Mouse (Mus musculus) lung, embryonic 16.5 days (tissue): ENCODE results near the gene St7l. TPM values are rescaled to one million over a fixed set of nuclear protein-coding genes. Genes with fewer than 3 reads are reported as not detected.

Experiments used
- ATAC-seq: fragments of 200-750 bp; cut with Nextera tagmentation; 2 replicates; pipeline ENCODE4 v1.8.0; 2017; ENCODE audit warnings: low read depth, mild to moderate bottlenecking, moderate library complexity
- H3K27ac ChIP-seq: fragments of 300-500 bp; sonication (generic); 2 replicates; pipeline ENCODE4 v1.5.1; 2014; ENCODE audit warnings: mild to moderate bottlenecking, control low read depth, low read length
- H3K27me3 ChIP-seq: fragments of 300-500 bp; sonication (generic); 2 replicates; pipeline ENCODE4 v1.6.1; 2014; ENCODE audit warnings: low read depth, low read length, mixed read lengths; ENCODE audit not compliant: control insufficient read depth, insufficient read depth
- H3K36me3 ChIP-seq: fragments of 300-500 bp; sonication (generic); 2 replicates; pipeline ENCODE4 v1.6.1; 2014; ENCODE audit warnings: low read length; ENCODE audit not compliant: control insufficient read depth, insufficient read depth
- H3K4me1 ChIP-seq: fragments of 300-500 bp; sonication (generic); replicated peaks from 2 replicates; pipeline ENCODE4 v1.6.1; 2014; ENCODE audit warnings: low read length, mixed read lengths; ENCODE audit not compliant: control insufficient read depth, insufficient read depth
- H3K4me2 ChIP-seq: fragments of 300-500 bp; sonication (generic); 2 replicates; pipeline ENCODE4 v1.6.1; 2014; ENCODE audit warnings: low read depth, low read length, control low read depth
- H3K4me3 ChIP-seq: fragments of 300-500 bp; sonication (generic); 2 replicates; pipeline ENCODE4 v1.5.1; 2014; ENCODE audit warnings: mild to moderate bottlenecking, low read length, control low read depth
- H3K9ac ChIP-seq: fragments of 300-500 bp; sonication (generic); 2 replicates; pipeline ENCODE4 v1.6.1; 2014; ENCODE audit warnings: low read length, control low read depth
- H3K9me3 ChIP-seq: fragments of 300-500 bp; sonication (generic); 2 replicates; pipeline ENCODE4 v1.6.1; 2016; ENCODE audit warnings: low read length; ENCODE audit not compliant: control insufficient read depth
- WGBS: fragments of 180-500 bp; shearing (Covaris S2); extraction: QIAGEN DNeasy Blood & Tissue Kit; methylation state at CpG from one replicate; pipeline ENCODE4 v1.1.7; 2014; 5-methylcytosine and 5-hydroxymethylcytosine counted together
- polyA plus RNA-seq: library from polyadenylated mRNA; unstranded; fragments of >200 nt; fragmentation: Nextera tagmentation; extraction: Ambion mirVana; gene quantifications from 2 replicates; pipeline ENCODE4 v1.2.1, GENCODE M21; 2015

The St7l gene
- polyA plus RNA-seq, 1 experiment from 2014 or later = 35.9 TPM

DNA sequence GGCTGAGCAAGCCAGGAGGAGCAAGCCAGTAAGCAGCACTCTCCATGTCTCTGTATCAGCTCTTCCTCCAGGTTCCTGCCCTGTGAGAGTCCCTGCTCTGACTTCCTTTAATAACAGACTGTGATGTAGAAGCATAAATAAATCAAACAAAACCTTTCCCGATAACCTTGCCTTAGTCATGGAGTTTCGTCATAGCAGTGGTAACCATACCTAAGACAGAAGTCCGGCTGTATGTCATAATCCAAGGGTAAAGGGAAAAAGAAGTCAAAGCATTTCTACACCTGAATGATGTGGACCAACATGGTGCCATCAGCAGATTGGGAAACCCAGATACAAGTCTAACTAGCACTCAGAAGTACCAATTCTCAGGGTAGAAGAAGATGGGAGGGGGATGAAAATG is 28.0 kb upstream of the St7l start:
- Histone ChIP-seq H3K4me2 (no peak overlapping the region), H3K27ac (no peak overlapping the region), H3K27me3 (no peaks in the 10 kb centered on the region), H3K36me3 (peaks cover 32% of the 10 kb centered on the region), H3K4me1 (no peaks in the 10 kb centered on the region), H3K4me3 (no peak overlapping the region), H3K9ac (no peak overlapping the region), H3K9me3 (no peaks in the 10 kb centered on the region)
- ATAC-seq = no peak
- WGBS = 83% methylated on average over 3 of the region's 3 CpGs

DNA sequence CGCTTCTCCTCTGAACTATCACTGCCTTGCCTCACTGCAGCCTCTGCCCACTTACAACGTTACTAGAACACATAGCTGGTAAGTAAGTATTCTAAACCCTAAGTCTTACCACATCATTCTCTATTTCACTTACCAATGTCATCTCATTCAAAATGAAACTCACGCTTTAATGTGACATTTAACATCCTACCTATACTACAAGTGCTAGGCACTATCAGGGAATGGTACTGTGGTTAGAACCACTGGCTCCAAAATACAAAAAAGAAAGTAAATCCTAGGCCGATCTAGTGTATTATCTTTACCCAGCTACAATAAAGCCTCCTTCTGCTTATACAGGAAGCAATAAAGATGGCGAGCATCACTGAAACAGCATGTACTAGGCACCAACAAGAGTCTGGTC is 22.8 kb upstream of the St7l start:
- Histone ChIP-seq H3K36me3 (peaks cover 25% of the 10 kb centered on the region), H3K27me3 (no peaks in the 10 kb centered on the region), H3K4me2 (no peak overlapping the region), H3K4me1 (no peaks in the 10 kb centered on the region), H3K9ac (no peak overlapping the region), H3K9me3 (no peaks in the 10 kb centered on the region), H3K4me3 (no peak overlapping the region), H3K27ac (no peak overlapping the region)
- ATAC-seq = no peak
- WGBS = 93% methylated on average over 5 of the region's 5 CpGs

- no peak for ATAC-seq
- Histone ChIP-seq H3K36me3 (peaks cover 16% of the 10 kb centered on the region), H3K4me1 (no peaks in the 10 kb centered on the region), H3K9me3 (no peaks in the 10 kb centered on the region), H3K4me3 (no peak overlapping the region), H3K9ac (no peak overlapping the region), H3K27ac (no peak overlapping the region), H3K27me3 (no peaks in the 10 kb centered on the region), H3K4me2 (no peak overlapping the region)
- WGBS = 88% methylated on average over 4 of the region's 4 CpGs
These were observed 17.2 kb upstream of the St7l start for GRCm38 (mm10) chr3:104846601-104847000.

GRCm38 (mm10) chr3:104854465-104854864 is 9.3 kb upstream of the St7l start:
- Histone ChIP-seq H3K4me3 (no peak overlapping the region), H3K27me3 (no peaks in the 10 kb centered on the region), H3K36me3 (peaks cover 6% of the 10 kb centered on the region), H3K9ac (no peak overlapping the region), H3K4me2 (no peak overlapping the region), H3K27ac (no peak overlapping the region), H3K4me1 (no peaks in the 10 kb centered on the region), H3K9me3 (no peaks in the 10 kb centered on the region)
- WGBS = 77% methylated on average over 1 of the region's 1 CpGs
- ATAC-seq = no peak

DNA sequence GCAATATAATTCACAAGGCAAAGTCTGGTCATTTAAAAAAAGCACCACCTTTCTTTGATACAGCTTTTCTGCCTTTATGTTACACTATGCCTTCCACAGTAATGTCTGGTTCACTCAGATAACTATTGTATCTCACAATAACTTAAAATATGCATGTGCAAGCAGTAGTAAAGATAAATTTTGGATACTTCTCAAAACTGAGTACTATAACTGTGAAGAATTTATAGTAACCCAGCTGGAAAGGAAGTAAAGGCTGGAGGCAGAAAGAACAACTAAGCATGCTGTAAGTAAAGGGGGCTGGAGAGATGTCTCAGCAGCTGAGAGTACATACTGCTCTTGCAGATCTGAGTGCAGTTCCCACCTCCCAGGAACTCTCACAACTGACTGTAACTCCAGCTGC is 8.9 kb upstream of the St7l start:
- H3K36me3 ChIP-seq = peaks cover 4% of the 10 kb centered on the region; the same call in 1 of the 2 replicates
- no peaks in the 10 kb centered on the region for H3K27me3 ChIP-seq
- ATAC-seq = no peak
- H3K4me1 ChIP-seq = no peaks in the 10 kb centered on the region
- no peak overlapping the region for H3K9ac ChIP-seq
- no peaks in the 10 kb centered on the region for H3K9me3 ChIP-seq
- H3K4me2 ChIP-seq = no peak overlapping the region
- no peak overlapping the region for H3K27ac ChIP-seq
- H3K4me3 ChIP-seq = no peak overlapping the region

GRCm38 (mm10) chr3:104856106-104856505 is 7.7 kb upstream of the St7l start:
- H3K36me3 ChIP-seq = peaks cover 4% of the 10 kb centered on the region; the same call in 1 of the 2 replicates
- no peak overlapping the region for H3K27ac ChIP-seq
- no peak overlapping the region for H3K4me2 ChIP-seq
- WGBS = 57% methylated on average over 1 of the region's 1 CpGs
- H3K9ac ChIP-seq = no peak overlapping the region
- H3K9me3 ChIP-seq = no peaks in the 10 kb centered on the region
- no peaks in the 10 kb centered on the region for H3K27me3 ChIP-seq
- ATAC-seq = no peak
- no peaks in the 10 kb centered on the region for H3K4me1 ChIP-seq
- H3K4me3 ChIP-seq = no peak overlapping the region

DNA sequence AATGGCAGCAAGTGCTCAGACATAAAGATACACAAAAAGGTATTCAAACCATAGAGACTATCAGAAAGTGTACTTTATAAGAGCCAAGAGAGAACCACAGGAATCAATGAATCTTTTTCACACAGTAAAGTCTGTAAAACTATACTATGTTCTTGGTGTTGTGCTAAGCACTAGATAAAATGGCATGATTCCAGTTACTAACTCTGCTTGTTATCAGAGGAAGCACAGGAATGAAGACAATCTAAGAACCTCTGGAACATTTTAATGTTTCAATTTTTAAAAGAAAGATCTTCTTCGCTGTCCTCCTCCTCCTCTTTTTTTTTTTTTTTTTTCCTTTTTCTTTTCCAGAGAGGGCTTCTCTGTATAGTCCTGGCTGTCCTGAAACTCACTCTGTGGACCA is 5.2 kb upstream of the St7l start:
- 84% methylated on average over 1 of the region's 1 CpGs for WGBS
- no peak overlapping the region for H3K27ac ChIP-seq

GRCm38 (mm10) chr3:104864651-104865340 is 991 bp downstream of the St7l start:
- Histone ChIP-seq H3K36me3 (no peaks in the 10 kb centered on the region; the same call in 1 of the 2 replicates), H3K27me3 (no peaks in the 10 kb centered on the region), H3K9ac (peak overlapping the region; percentile 98), H3K4me3 (peak overlapping the region; percentile 99), H3K4me1 (peaks cover 16% of the 10 kb centered on the region), H3K27ac (peak overlapping the region; percentile 99), H3K4me2 (peak overlapping the region; percentile 84), H3K9me3 (no peaks in the 10 kb centered on the region)
- ATAC-seq = peak; percentile 94
- under 1% methylated on average over 48 of the region's 48 CpGs for WGBS

More for the DNA sequence above, 5.2 kb upstream of the St7l start:
- no peaks in the 10 kb centered on the region for H3K27me3 ChIP-seq
- no peak overlapping the region for H3K9ac ChIP-seq
- H3K4me3 ChIP-seq = no peak overlapping the region
- H3K36me3 ChIP-seq = peaks cover 4% of the 10 kb centered on the region; the same call in 1 of the 2 replicates
- H3K4me1 ChIP-seq = peaks cover 8% of the 10 kb centered on the region
- H3K9me3 ChIP-seq = no peaks in the 10 kb centered on the region
- no peak overlapping the region for H3K4me2 ChIP-seq
- ATAC-seq = no peak

GRCm38 (mm10) chr3:104865341-104865788 is 1.6 kb downstream of the St7l start:
- ATAC-seq = no peak
- Histone ChIP-seq H3K4me3 (peak overlapping the region; percentile 99), H3K36me3 (no peaks in the 10 kb centered on the region; the same call in 1 of the 2 replicates), H3K9ac (peak overlapping the region; percentile 98), H3K27me3 (no peaks in the 10 kb centered on the region), H3K27ac (peak overlapping the region; percentile 99), H3K9me3 (no peaks in the 10 kb centered on the region), H3K4me2 (peak overlapping the region; percentile 84), H3K4me1 (peaks cover 16% of the 10 kb centered on the region)
- 0% methylated on average over 12 of the region's 12 CpGs for WGBS
